Mouse (Mus musculus): ENCODE measurements around the gene Cabp1. TPM values are rescaled to one million over a fixed set of nuclear protein-coding genes. Genes with fewer than 3 reads are reported as not detected.

Gene Cabp1
- polyA plus RNA-seq, 1 experiment, result not detected

GRCm38 (mm10) chr5:115233031-115233780 lies 39.0 kb upstream of the Cabp1 start:
- H3K27me3 ChIP-seq (ENCODE audit: control insufficient read depth), result peaks cover 55% of the 10 kb centered on the region
- no peak overlapping the region for H3K4me3 ChIP-seq (replicated peaks)
- TF ChIP-seq GATA1 (IDR thresholded peaks at IDR 0.05; ENCODE audit: low read length), result no peak
- no peak for TF ChIP-seq TAL1 (IDR thresholded peaks at IDR 0.05; ENCODE audit: low read length)
- no peaks in the 10 kb centered on the region; the same call in 1 of the 2 replicates for H3K9me3 ChIP-seq (ENCODE audit: control insufficient read depth, low read length)
- peaks cover 2% of the 10 kb centered on the region; the same call in 1 of the 2 replicates for H3K36me3 ChIP-seq (ENCODE audit: control insufficient read depth)
- H3K4me1 ChIP-seq (ENCODE audit: control insufficient read depth), result peaks cover 28% of the 10 kb centered on the region

GRCm38 (mm10) chr5:115232516-115232915 lies 38.3 kb upstream of the Cabp1 start:
- Histone ChIP-seq H3K4me1 (ENCODE audit: control insufficient read depth) (peaks cover 22% of the 10 kb centered on the region), H3K9me3 (ENCODE audit: control insufficient read depth, low read length) (no peaks in the 10 kb centered on the region; the same call in 1 of the 2 replicates), H3K4me3 (replicated peaks) (no peak overlapping the region), H3K27me3 (ENCODE audit: control insufficient read depth) (peaks cover 62% of the 10 kb centered on the region), H3K36me3 (ENCODE audit: control insufficient read depth) (no peaks in the 10 kb centered on the region)
- no peak for TF ChIP-seq GATA1 (IDR thresholded peaks at IDR 0.05; ENCODE audit: low read length)
- TF ChIP-seq TAL1 (IDR thresholded peaks at IDR 0.05; ENCODE audit: low read length), result no peak

- peaks cover 18% of the 10 kb centered on the region for H3K4me1 ChIP-seq (ENCODE audit: control insufficient read depth)
- TF ChIP-seq GATA1 (IDR thresholded peaks at IDR 0.05; ENCODE audit: low read length) (no peak), TAL1 (IDR thresholded peaks at IDR 0.05; ENCODE audit: low read length) (no peak)
- no peaks in the 10 kb centered on the region; the same call in 1 of the 2 replicates for H3K9me3 ChIP-seq (ENCODE audit: control insufficient read depth, low read length)
- peaks cover 63% of the 10 kb centered on the region for H3K27me3 ChIP-seq (ENCODE audit: control insufficient read depth)
- H3K4me3 ChIP-seq (replicated peaks), result no peak overlapping the region
- H3K36me3 ChIP-seq (ENCODE audit: control insufficient read depth), result no peaks in the 10 kb centered on the region
Measured at GRCm38 (mm10) chr5:115231552-115232120, 37.5 kb upstream of the Cabp1 start.

- TF ChIP-seq GATA1 (IDR thresholded peaks at IDR 0.05; ENCODE audit: low read length), result no peak
- TF ChIP-seq TAL1 (IDR thresholded peaks at IDR 0.05; ENCODE audit: low read length), result no peak
- Histone ChIP-seq H3K36me3 (ENCODE audit: control insufficient read depth) (no peaks in the 10 kb centered on the region), H3K9me3 (ENCODE audit: control insufficient read depth, low read length) (no peaks in the 10 kb centered on the region; the same call in 1 of the 2 replicates), H3K4me1 (ENCODE audit: control insufficient read depth) (peaks cover 15% of the 10 kb centered on the region), H3K27me3 (ENCODE audit: control insufficient read depth) (peaks cover 62% of the 10 kb centered on the region), H3K4me3 (replicated peaks) (no peak overlapping the region)
Measured at GRCm38 (mm10) chr5:115230830-115231551, 36.8 kb upstream of the Cabp1 start.

- peaks cover 2% of the 10 kb centered on the region for H3K4me1 ChIP-seq (ENCODE audit: control insufficient read depth)
- H3K4me3 ChIP-seq (replicated peaks), result no peak overlapping the region
- H3K9me3 ChIP-seq (ENCODE audit: control insufficient read depth, low read length), result peaks cover 19% of the 10 kb centered on the region
- H3K36me3 ChIP-seq (ENCODE audit: control insufficient read depth), result no peaks in the 10 kb centered on the region
- TF ChIP-seq GATA1 (IDR thresholded peaks at IDR 0.05; ENCODE audit: low read length) (no peak), TAL1 (IDR thresholded peaks at IDR 0.05; ENCODE audit: low read length) (no peak)
- peaks cover 36% of the 10 kb centered on the region for H3K27me3 ChIP-seq (ENCODE audit: control insufficient read depth)
Measured at GRCm38 (mm10) chr5:115222485-115222884, 28.3 kb upstream of the Cabp1 start.

- Histone ChIP-seq H3K4me1 (ENCODE audit: control insufficient read depth) (peaks cover 2% of the 10 kb centered on the region), H3K9me3 (ENCODE audit: control insufficient read depth, low read length) (peaks cover 22% of the 10 kb centered on the region), H3K4me3 (replicated peaks) (no peak overlapping the region), H3K36me3 (ENCODE audit: control insufficient read depth) (no peaks in the 10 kb centered on the region), H3K27me3 (ENCODE audit: control insufficient read depth) (peaks cover 49% of the 10 kb centered on the region)
- TF ChIP-seq GATA1 (IDR thresholded peaks at IDR 0.05; ENCODE audit: low read length), result no peak
- TF ChIP-seq TAL1 (IDR thresholded peaks at IDR 0.05; ENCODE audit: low read length), result no peak
Measured at GRCm38 (mm10) chr5:115220931-115221640, 26.9 kb upstream of the Cabp1 start.

GRCm38 (mm10) chr5:115217998-115218397 lies 23.8 kb upstream of the Cabp1 start:
- TF ChIP-seq GATA1 (IDR thresholded peaks at IDR 0.05; ENCODE audit: low read length) (no peak), TAL1 (IDR thresholded peaks at IDR 0.05; ENCODE audit: low read length) (no peak)
- peaks cover 77% of the 10 kb centered on the region for H3K27me3 ChIP-seq (ENCODE audit: control insufficient read depth)
- no peaks in the 10 kb centered on the region for H3K36me3 ChIP-seq (ENCODE audit: control insufficient read depth)
- H3K4me1 ChIP-seq (ENCODE audit: control insufficient read depth), result peaks cover 2% of the 10 kb centered on the region
- H3K4me3 ChIP-seq (replicated peaks), result no peak overlapping the region
- peaks cover 22% of the 10 kb centered on the region for H3K9me3 ChIP-seq (ENCODE audit: control insufficient read depth, low read length)

- Histone ChIP-seq H3K27me3 (ENCODE audit: control insufficient read depth) (peaks cover 79% of the 10 kb centered on the region), H3K4me1 (ENCODE audit: control insufficient read depth) (peaks cover 2% of the 10 kb centered on the region), H3K9me3 (ENCODE audit: control insufficient read depth, low read length) (peaks cover 14% of the 10 kb centered on the region), H3K4me3 (replicated peaks) (no peak overlapping the region), H3K36me3 (ENCODE audit: control insufficient read depth) (no peaks in the 10 kb centered on the region)
- TF ChIP-seq TAL1 (IDR thresholded peaks at IDR 0.05; ENCODE audit: low read length), result no peak
- no peak for TF ChIP-seq GATA1 (IDR thresholded peaks at IDR 0.05; ENCODE audit: low read length)
Measured at GRCm38 (mm10) chr5:115215273-115216185, 21.3 kb upstream of the Cabp1 start.

All from erythroblast, embryonic 14.5 days (primary cell).